Mouse (Mus musculus): ENCODE measurements around the gene Cpne5. TPM values are rescaled to one million over a fixed set of nuclear protein-coding genes. Genes with fewer than 3 reads are reported as not detected.

Cpne5 gene
- polyA plus RNA-seq (2015; fragmentation: Nextera tagmentation; extraction: Ambion mirVana), result 4.4 and 8.7 TPM in 2 replicates

GRCm38 (mm10) chr17:29237772-29238420 lies at the start of gene Cpne5:
Cpne5 (minus strand) TSS chr17:29238167.

GRCm38 (mm10) chr17:29268682-29269348 lies 30.8 kb upstream of the Cpne5 start, which contains the start of gene BC004004:
BC004004 (plus strand) TSS chr17:29268788.

GRCm38 (mm10) chr17:29263840-29264633 lies 26.1 kb upstream of the Cpne5 start, which contains the start of gene Ppil1:
Ppil1 (minus strand) TSS chr17:29264186.

GRCm38 (mm10) chr17:29113591-29114352 lies 124.2 kb downstream of the Cpne5 start, which contains the start of gene Rab44:
Rab44 (plus strand) TSS chr17:29114145.

Other genes starting within 250 kb of the Cpne5 start
- gene Stk38, start 230.2 kb downstream of the Cpne5 start, polyA plus RNA-seq (2015; fragmentation: Nextera tagmentation; extraction: Ambion mirVana), result 49.9 and 60.7 TPM in 2 replicates
- 299 and 319 TPM in 2 replicates for gene Srsf3, start 205.5 kb downstream of the Cpne5 start, polyA plus RNA-seq (2015; fragmentation: Nextera tagmentation; extraction: Ambion mirVana)
- gene Cdkn1a, start 147.2 kb downstream of the Cpne5 start, polyA plus RNA-seq (2015; fragmentation: Nextera tagmentation; extraction: Ambion mirVana), result 44.8 and 45.2 TPM in 2 replicates
- gene Rab44, start 124.0 kb downstream of the Cpne5 start, polyA plus RNA-seq (2015; fragmentation: Nextera tagmentation; extraction: Ambion mirVana), result 0.81 and 1.2 TPM in 2 replicates
- gene Ppil1, start 26.0 kb upstream of the Cpne5 start, polyA plus RNA-seq (2015; fragmentation: Nextera tagmentation; extraction: Ambion mirVana), result 50.0 and 53.7 TPM in 2 replicates
- 119 and 127 TPM in 2 replicates for gene BC004004, start 30.6 kb upstream of the Cpne5 start, polyA plus RNA-seq (2015; fragmentation: Nextera tagmentation; extraction: Ambion mirVana)
- gene Pi16, start 79.5 kb upstream of the Cpne5 start, polyA plus RNA-seq (2015; fragmentation: Nextera tagmentation; extraction: Ambion mirVana), result 21.3 and 23.0 TPM in 2 replicates
- 224 and 250 TPM in 2 replicates for gene Mtch1, start 109.8 kb upstream of the Cpne5 start, polyA plus RNA-seq (2015; fragmentation: Nextera tagmentation; extraction: Ambion mirVana)
- 3.0 and 6.9 TPM in 2 replicates for gene Fgd2, start 122.7 kb upstream of the Cpne5 start, polyA plus RNA-seq (2015; fragmentation: Nextera tagmentation; extraction: Ambion mirVana)